Comparison of ENCODE assay signal across 24 mouse cellular contexts in genomic region chr17:70612171-70612570, GRCm38 (mm10).
DNase-seq lines count a peak whose midpoint lies in the region; ATAC-seq lines count a peak whose summit lies in the region.
"Had no signal": no experiment of that assay in that cellular context is flagged by ENCODE, and none has a peak within 500 bp of the region (broad histone marks: within the 10 kb centered on the region; RNA-seq: fewer than 3 reads in every experiment).

No protein-coding gene starts in this region.

- no peaks in the 10 kb centered on the region for H3K27me3 ChIP-seq in heart, embryonic 16.5 days (ENCODE audit: control insufficient read depth, insufficient read depth, low read length)
- H3K27me3 ChIP-seq: forebrain, embryonic 13.5 days; limb, embryonic 12.5 days; lung, embryonic 15.5 days; megakaryocyte, embryonic 14.5 days; midbrain, embryonic 13.5 days; neural tube, embryonic 13.5 days had no signal

- H3K4me3 ChIP-seq in heart, embryonic 16.5 days (ENCODE audit: low read length): no peak overlapping the region
- H3K4me3 ChIP-seq: forebrain, embryonic 13.5 days; limb, embryonic 12.5 days; lung, embryonic 15.5 days; megakaryocyte, embryonic 14.5 days; midbrain, embryonic 13.5 days; neural tube, embryonic 13.5 days had no signal

- 0 out of 2 replicates have a peak, but pooled peaks have one; percentile 23 for ATAC-seq in heart, embryonic 16.5 days (replicated peaks; ENCODE audit: extremely low read depth, insufficient read depth, low FRiP score)
- ATAC-seq: CD4-positive, CD25-positive, alpha-beta regulatory T cell, adult 4 months; forebrain, embryonic 13.5 days; intestine, postnatal 0 days; midbrain, embryonic 13.5 days had no signal

- no peak overlapping the region for H3K27ac ChIP-seq in heart, embryonic 16.5 days (ENCODE audit: low read length)
- H3K27ac ChIP-seq: forebrain, embryonic 13.5 days; hindbrain, embryonic 14.5 days; limb, embryonic 12.5 days; lung, embryonic 15.5 days; midbrain, embryonic 13.5 days; neural tube, embryonic 13.5 days had no signal

- no peaks in the 10 kb centered on the region for H3K4me1 ChIP-seq in heart, embryonic 16.5 days (ENCODE audit: control insufficient read depth, insufficient read depth, low read length)
- H3K4me1 ChIP-seq: forebrain, embryonic 13.5 days; limb, embryonic 12.5 days; lung, embryonic 15.5 days; megakaryocyte, embryonic 14.5 days; midbrain, embryonic 13.5 days; neural tube, embryonic 13.5 days had no signal

- H3K4me2 ChIP-seq in heart, embryonic 16.5 days (ENCODE audit: low read depth, low read length): no peak overlapping the region
- H3K4me2 ChIP-seq: forebrain, embryonic 13.5 days; heart, embryonic 11.5 days; hindbrain, embryonic 14.5 days; limb, embryonic 12.5 days; liver, embryonic 11.5 days; lung, embryonic 15.5 days; midbrain, embryonic 13.5 days; neural tube, embryonic 13.5 days had no signal

- H3K9me3 ChIP-seq in heart, embryonic 16.5 days (replicated peaks; ENCODE audit: control insufficient read depth, low read length): no peaks in the 10 kb centered on the region
- H3K9me3 ChIP-seq: forebrain, embryonic 13.5 days; limb, embryonic 12.5 days; lung, embryonic 15.5 days; midbrain, embryonic 13.5 days; neural tube, embryonic 13.5 days had no signal

- no peaks in the 10 kb centered on the region for H3K36me3 ChIP-seq in heart, embryonic 16.5 days (ENCODE audit: control insufficient read depth, insufficient read depth)
- H3K36me3 ChIP-seq: limb, embryonic 12.5 days; lung, embryonic 15.5 days; midbrain, embryonic 13.5 days; neural tube, embryonic 13.5 days had no signal

- no peak overlapping the region for H3K9ac ChIP-seq in heart, embryonic 16.5 days (ENCODE audit: low read length)
- H3K9ac ChIP-seq: forebrain, embryonic 13.5 days; hindbrain, embryonic 14.5 days; limb, embryonic 12.5 days; lung, embryonic 15.5 days; midbrain, embryonic 13.5 days; neural tube, embryonic 13.5 days had no signal

- no peak for DNase-seq in heart, postnatal 4 days
- peak; percentile 77 for DNase-seq in cerebellum, adult 11 months
- DNase-seq in cerebellum, adult 8-10 months: peak; percentile 81
- DNase-seq in cerebellum, postnatal 25 days: peak; percentile 82 to 93
- no peak for DNase-seq in embryo, embryonic 10 days (ENCODE audit: low spot score)
- no peak for DNase-seq in lung, postnatal 4 days
- DNase-seq: adrenal gland, postnatal 14 days; gastrocnemius, postnatal 14 days; kidney, adult 9 months; kidney, postnatal 25 days; lung, postnatal 36 days; thymus, postnatal 4 days had no signal

- WGBS in heart, embryonic 16.5 days: 47% methylated on average over 6 of the region's 6 CpGs

Comparison
In these comparisons a context has a peak if more than half of its experiments do, and no peak if none do; other contexts are left out.
1. DNase-seq: peak in cerebellum, adult 11 months (single experiment), cerebellum, adult 8-10 months (single experiment) and cerebellum, postnatal 25 days (2 of 2); none in heart, postnatal 4 days (single experiment), embryo, embryonic 10 days (single experiment) and lung, postnatal 4 days (0 of 2).